Comparison of ENCODE assay signal across 29 mouse cellular contexts in the genomic region with DNA sequence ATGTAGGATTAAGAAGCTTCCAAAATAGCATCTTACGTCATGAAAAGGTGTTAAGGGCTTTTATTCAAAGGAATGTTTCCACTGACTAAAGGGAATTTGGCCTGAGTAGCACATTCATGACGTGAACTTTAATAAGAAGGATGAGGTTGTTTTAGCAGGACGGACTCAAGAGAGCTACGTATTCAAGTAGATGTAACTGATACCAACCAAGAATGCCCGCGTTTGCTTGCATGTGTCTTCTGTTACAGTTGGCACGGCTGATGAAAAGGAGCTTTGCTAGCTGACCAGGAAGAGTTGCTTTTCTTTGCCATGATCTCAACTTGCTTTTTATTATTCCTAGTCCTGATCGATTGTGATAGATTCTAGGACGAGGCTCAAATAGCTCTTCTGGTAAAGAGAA.
A peak's percentile ranks its signal among the peaks of the same experiment; 100 is the strongest.
DNase-seq lines count a peak whose midpoint lies in the region; ATAC-seq and TF ChIP-seq lines count a peak whose summit lies in the region.
"Had no signal": no experiment of that assay in that cellular context is flagged by ENCODE, and none has a peak within 500 bp of the region (broad histone marks: within the 10 kb centered on the region; RNA-seq: fewer than 3 reads in every experiment).

No protein-coding gene starts in this region.

- WGBS in limb, embryonic 13.5 days, result 61% methylated on average over 9 of the region's 9 CpGs
- WGBS in limb, embryonic 10.5 days, result 86% methylated on average over 9 of the region's 9 CpGs
- 61% methylated on average over 9 of the region's 9 CpGs for WGBS in limb, embryonic 14.5 days

- H3K4me3 ChIP-seq in limb, embryonic 13.5 days, result no peak overlapping the region
- no peak overlapping the region for H3K4me3 ChIP-seq in limb, embryonic 10.5 days
- H3K4me3 ChIP-seq in embryonic fibroblast, embryonic 13.5 days (ENCODE audit: insufficient read depth, low read length), result no peak overlapping the region
- no peak overlapping the region for H3K4me3 ChIP-seq in limb, embryonic 14.5 days (replicated peaks; ENCODE audit: low read length)
- H3K4me3 ChIP-seq: embryonic facial prominence, embryonic 15.5 days; erythroblast, embryonic 14.5 days; forebrain, embryonic 10.5 days; forebrain, embryonic 13.5 days; heart, embryonic 12.5 days; heart, embryonic 15.5 days; hindbrain, embryonic 10.5 days; hindbrain, embryonic 13.5 days had no signal

- peak overlapping the region; percentile 12; the same call in 1 of the 2 replicates for H3K27ac ChIP-seq in limb, embryonic 13.5 days
- no peak overlapping the region for H3K27ac ChIP-seq in limb, embryonic 10.5 days
- H3K27ac ChIP-seq in embryonic fibroblast, embryonic 13.5 days (ENCODE audit: insufficient read depth, low read length), result peak overlapping the region; percentile 60
- H3K27ac ChIP-seq in limb, embryonic 14.5 days (replicated peaks; ENCODE audit: low read depth, low read length), result no peak overlapping the region
- H3K27ac ChIP-seq: embryonic facial prominence, embryonic 15.5 days; forebrain, embryonic 10.5 days; forebrain, embryonic 13.5 days; heart, embryonic 15.5 days; hindbrain, embryonic 10.5 days; hindbrain, embryonic 13.5 days had no signal

- no peak overlapping the region for H3K4me2 ChIP-seq in limb, embryonic 13.5 days (replicated peaks)
- H3K4me2 ChIP-seq in limb, embryonic 14.5 days (replicated peaks; ENCODE audit: low read depth, low read length, severe bottlenecking), result no peak overlapping the region
- H3K4me2 ChIP-seq: embryonic facial prominence, embryonic 15.5 days; forebrain, embryonic 13.5 days; heart, embryonic 12.5 days; heart, embryonic 15.5 days; hindbrain, embryonic 13.5 days had no signal

- H3K4me1 ChIP-seq in limb, embryonic 13.5 days, result peaks cover 19% of the 10 kb centered on the region
- H3K4me1 ChIP-seq in limb, embryonic 10.5 days, result peaks cover 7% of the 10 kb centered on the region; the same call in 1 of the 2 replicates
- peaks cover 7% of the 10 kb centered on the region; the same call in 1 of the 2 replicates for H3K4me1 ChIP-seq in embryonic fibroblast, embryonic 13.5 days (ENCODE audit: control insufficient read depth, insufficient read depth, low read length)
- peaks cover 17% of the 10 kb centered on the region for H3K4me1 ChIP-seq in limb, embryonic 14.5 days (ENCODE audit: control insufficient read depth, insufficient read depth, low read length)
- H3K4me1 ChIP-seq: embryonic facial prominence, embryonic 15.5 days; forebrain, embryonic 13.5 days; heart, embryonic 12.5 days; heart, embryonic 15.5 days; hindbrain, embryonic 10.5 days; hindbrain, embryonic 13.5 days had no signal

- TF ChIP-seq CTCF in embryonic fibroblast, embryonic 13.5 days (IDR thresholded peaks at IDR 0.05; ENCODE audit: borderline replicate concordance, insufficient read depth, low read length), result no peak

- no peaks in the 10 kb centered on the region for H3K27me3 ChIP-seq in limb, embryonic 13.5 days
- no peaks in the 10 kb centered on the region for H3K27me3 ChIP-seq in limb, embryonic 10.5 days (ENCODE audit: low read depth, poor library complexity, severe bottlenecking)
- no peaks in the 10 kb centered on the region for H3K27me3 ChIP-seq in limb, embryonic 14.5 days (ENCODE audit: control insufficient read depth, insufficient read depth, low read length)
- H3K27me3 ChIP-seq: embryonic facial prominence, embryonic 15.5 days; forebrain, embryonic 13.5 days; heart, embryonic 12.5 days; heart, embryonic 15.5 days; hindbrain, embryonic 13.5 days had no signal

- ATAC-seq in limb, embryonic 13.5 days (ENCODE audit: low FRiP score, low read depth), result no peak
- 0 out of 2 replicates have a peak, but pooled peaks have one; percentile 15 for ATAC-seq in limb, embryonic 14.5 days (ENCODE audit: low FRiP score, low read depth)
- ATAC-seq: CD4-positive, CD25-positive, alpha-beta regulatory T cell, adult 4 months; forebrain, embryonic 13.5 days; forebrain, embryonic 16.5 days; hindbrain, embryonic 16.5 days; inflammation-experienced regulatory T-cells, adult 6 months had no signal

- no peak overlapping the region for H3K9ac ChIP-seq in limb, embryonic 13.5 days
- H3K9ac ChIP-seq in limb, embryonic 14.5 days (ENCODE audit: low read depth, low read length, severe bottlenecking), result no peak overlapping the region
- H3K9ac ChIP-seq: embryonic facial prominence, embryonic 15.5 days; forebrain, embryonic 13.5 days; heart, embryonic 12.5 days; heart, embryonic 15.5 days; hindbrain, embryonic 13.5 days had no signal

- H3K9me3 ChIP-seq in limb, embryonic 13.5 days, result no peaks in the 10 kb centered on the region
- H3K9me3 ChIP-seq in limb, embryonic 10.5 days (replicated peaks), result no peaks in the 10 kb centered on the region
- H3K9me3 ChIP-seq in limb, embryonic 14.5 days (ENCODE audit: control insufficient read depth, low read length), result no peaks in the 10 kb centered on the region
- H3K9me3 ChIP-seq: embryonic facial prominence, embryonic 15.5 days; forebrain, embryonic 10.5 days; forebrain, embryonic 13.5 days; heart, embryonic 12.5 days; heart, embryonic 15.5 days; hindbrain, embryonic 10.5 days; hindbrain, embryonic 13.5 days had no signal

- no peaks in the 10 kb centered on the region for H3K36me3 ChIP-seq in limb, embryonic 13.5 days
- no peaks in the 10 kb centered on the region for H3K36me3 ChIP-seq in limb, embryonic 10.5 days
- H3K36me3 ChIP-seq in limb, embryonic 14.5 days (ENCODE audit: control insufficient read depth, insufficient read depth, low read length), result no peaks in the 10 kb centered on the region
- H3K36me3 ChIP-seq: embryonic facial prominence, embryonic 15.5 days; forebrain, embryonic 10.5 days; heart, embryonic 12.5 days; heart, embryonic 15.5 days; hindbrain, embryonic 10.5 days; hindbrain, embryonic 13.5 days had no signal

- no peak for TF ChIP-seq POLR2A in embryonic fibroblast, embryonic 13.5 days (IDR thresholded peaks at IDR 0.05; ENCODE audit: low read depth, low read length)
- no peak for TF ChIP-seq POLR2A in limb, embryonic 14.5 days (IDR thresholded peaks at IDR 0.05; ENCODE audit: borderline replicate concordance, extremely low read depth, insufficient read depth, insufficient read length)

- DNase-seq in limb, embryonic 10.5 days (ENCODE audit: low spot score), result no peak
- DNase-seq in limb, embryonic 14.5 days (ENCODE audit: low spot score), result no peak
- no peak for DNase-seq in urinary bladder, postnatal 14 days (ENCODE audit: low spot score)
- no peak for DNase-seq in layer of hippocampus, adult 18-20 months (ENCODE audit: low spot score in 2 of 2)
- DNase-seq: adrenal gland, adult 8-10 months; adrenal gland, postnatal 25 days; cerebellum, adult 11-12 months; cerebellum, adult 8-10 months; cerebellum, postnatal 10 days; cerebellum, postnatal 36 days; embryo, embryonic 11 days; gastrocnemius, postnatal 14 days; heart, adult 18-20 months; heart, postnatal 10 days; heart, postnatal 36 days had no signal

Comparison
In these comparisons a context has a peak if more than half of its experiments do, and no peak if none do; other contexts are left out.
1. H3K27ac ChIP-seq: peak in limb, embryonic 13.5 days (single experiment) and embryonic fibroblast, embryonic 13.5 days (single experiment); none in limb, embryonic 10.5 days (single experiment) and limb, embryonic 14.5 days (single experiment).